Mouse (Mus musculus) T-cell, adult 2 months (primary cell): ENCODE results near the gene Tada2a.

Source experiments
- DNase-seq: peaks from one replicate; pipeline ENCODE4 v3.0.0; 2022; ENCODE audit warnings: low spot score

Gene Tada2a

DNA sequence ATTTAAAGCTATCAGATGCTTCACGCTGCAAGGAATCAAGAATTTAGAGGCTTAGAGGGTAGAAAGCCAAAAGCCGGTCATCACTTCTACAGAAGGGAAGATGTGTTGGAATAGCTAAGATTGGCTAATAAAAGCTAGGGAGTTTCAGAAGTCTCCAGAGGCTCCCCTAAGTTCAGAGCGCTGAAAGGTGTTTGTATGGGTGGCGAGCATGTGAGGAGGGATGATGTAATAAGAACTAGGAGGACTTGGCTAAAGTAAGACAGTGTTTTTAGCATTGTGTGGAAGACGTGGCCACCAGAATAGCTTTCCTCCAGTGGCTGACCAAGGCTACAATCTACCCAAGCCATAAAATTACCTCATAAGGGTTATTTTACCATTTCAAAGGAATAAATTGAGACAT, 15.8 kb downstream of the Tada2a start:
- no peak for DNase-seq

- DNase-seq = no peak
Observed at GRCm38 (mm10) chr11:84107137-84107536, 22.3 kb downstream of the Tada2a start.

- DNase-seq = no peak
Observed at GRCm38 (mm10) chr11:84104036-84104435, 25.4 kb downstream of the Tada2a start.

DNA sequence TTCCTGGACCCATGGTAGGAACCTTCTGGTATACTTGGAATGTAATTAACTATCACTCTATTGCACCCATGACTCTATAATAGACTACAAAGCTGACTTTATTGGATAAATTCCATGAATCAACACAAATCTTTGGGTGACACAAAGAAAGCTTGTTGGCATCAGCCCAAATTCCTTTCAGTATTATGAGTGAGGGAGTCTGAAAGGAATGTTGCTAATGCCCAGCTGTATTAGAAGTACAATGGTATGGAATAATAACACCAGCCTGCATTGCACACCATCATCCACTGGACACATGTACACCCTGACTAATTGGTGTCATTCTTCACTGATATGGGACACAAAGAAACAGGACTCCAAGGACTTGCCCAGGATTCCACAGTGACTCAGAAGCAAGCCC, 28.2 kb downstream of the Tada2a start:
- DNase-seq = no peak

DNA sequence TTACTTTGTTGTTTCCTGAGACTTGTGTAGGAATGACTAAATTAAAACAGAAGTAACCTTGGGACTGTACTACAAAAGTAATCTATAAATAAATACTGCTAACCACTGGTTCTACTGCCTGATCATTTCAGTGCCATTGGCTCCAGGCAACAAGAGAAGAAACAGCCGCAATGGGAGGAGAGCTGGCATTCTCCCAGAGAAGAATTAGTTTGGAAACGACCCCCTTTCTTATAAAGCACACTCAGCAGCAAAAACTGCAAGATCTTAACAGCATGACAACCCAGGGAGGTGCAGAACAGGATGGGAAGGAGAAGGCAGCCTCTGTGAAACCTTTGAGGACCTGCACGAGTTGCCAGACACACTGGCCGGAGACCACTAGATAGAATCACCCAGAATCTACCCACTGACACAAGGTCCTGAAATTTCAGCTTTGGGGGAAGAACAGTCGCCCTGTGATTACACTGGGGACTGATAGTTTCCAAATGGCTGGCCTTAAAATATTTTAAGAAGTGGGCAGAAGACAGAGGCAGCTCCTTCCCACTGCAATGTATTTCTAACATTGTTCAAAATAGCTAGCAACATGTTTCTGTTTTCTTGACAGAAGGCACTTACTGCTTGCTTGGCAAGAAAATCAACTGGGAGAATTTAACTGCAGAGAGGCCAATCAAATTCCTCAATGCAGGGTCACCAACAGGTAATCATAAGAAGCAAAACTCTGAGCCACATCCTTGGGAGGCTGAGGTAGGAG, 32.0 kb downstream of the Tada2a start:
- no peak for DNase-seq

GRCm38 (mm10) chr11:84095084-84095483, 34.3 kb downstream of the Tada2a start:
- DNase-seq = no peak

DNA sequence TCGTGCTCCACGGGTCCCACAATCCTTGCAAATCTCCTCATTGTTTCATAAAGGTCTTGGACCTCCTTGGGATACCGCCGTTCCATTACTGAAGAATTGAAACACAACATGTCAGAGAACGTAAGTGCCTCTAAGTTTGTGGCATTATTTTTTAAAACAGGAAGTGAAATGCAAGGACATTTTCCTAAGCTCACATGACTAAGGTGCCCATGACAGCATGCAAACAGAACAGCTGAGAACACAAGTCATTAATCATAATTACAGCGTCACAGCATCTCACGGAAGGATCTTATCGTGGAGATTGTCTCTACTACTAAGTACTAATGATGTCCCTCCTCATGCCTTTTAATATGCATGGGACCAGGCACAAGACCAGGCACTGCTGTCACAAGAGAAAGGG, 38.8 kb downstream of the Tada2a start:
- no peak for DNase-seq

- no peak for DNase-seq
Observed at GRCm38 (mm10) chr11:84081901-84082300, 47.5 kb downstream of the Tada2a start.

- DNase-seq = no peak
Observed at GRCm38 (mm10) chr11:84080327-84080726, 49.1 kb downstream of the Tada2a start.

GRCm38 (mm10) chr11:84079887-84080286, 49.5 kb downstream of the Tada2a start:
- DNase-seq = no peak

DNA sequence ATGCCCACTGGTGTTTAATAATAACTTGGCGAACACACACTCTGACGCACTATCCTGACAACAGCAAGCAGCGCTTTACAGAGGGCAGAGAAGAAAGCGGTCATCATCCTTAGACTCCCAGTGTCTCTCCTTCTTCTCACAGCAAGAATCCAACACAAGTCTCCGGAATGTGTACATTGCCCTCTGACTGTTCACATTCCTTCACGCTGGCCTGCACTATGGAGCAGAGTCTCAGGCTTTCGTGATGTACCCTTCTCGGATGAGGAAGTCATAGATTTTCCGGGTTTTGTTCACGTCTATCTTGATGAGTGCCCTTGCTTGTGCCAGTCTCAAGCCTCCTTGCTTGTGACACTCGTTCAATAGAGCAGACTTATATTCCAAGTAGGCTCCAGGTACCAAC, 50.0 kb downstream of the Tada2a start:
- DNase-seq = no peak

DNA sequence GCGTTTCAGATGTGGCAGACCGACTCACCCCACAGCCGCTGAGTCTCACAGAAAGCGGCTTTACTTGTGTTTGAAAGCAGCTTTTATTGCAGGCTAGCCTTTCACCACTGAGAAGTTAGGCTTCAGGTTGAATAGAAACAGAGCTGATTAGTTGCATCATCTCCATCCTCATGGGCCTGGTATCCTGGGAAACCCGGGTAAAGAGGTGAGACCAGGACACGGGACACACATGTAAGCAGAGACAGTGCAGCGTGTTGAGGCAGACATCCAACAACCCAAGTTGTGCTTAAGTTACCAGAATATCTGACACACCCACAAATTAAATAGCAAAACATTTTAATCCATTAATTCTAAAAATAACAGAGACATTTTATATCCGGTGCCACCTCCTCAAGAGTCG, 50.8 kb downstream of the Tada2a start:
- no peak for DNase-seq

- DNase-seq = no peak
Observed at GRCm38 (mm10) chr11:84077008-84077407, 52.4 kb downstream of the Tada2a start.

- no peak for DNase-seq
Observed at GRCm38 (mm10) chr11:84073816-84074764, 55.3 kb downstream of the Tada2a start.

DNA sequence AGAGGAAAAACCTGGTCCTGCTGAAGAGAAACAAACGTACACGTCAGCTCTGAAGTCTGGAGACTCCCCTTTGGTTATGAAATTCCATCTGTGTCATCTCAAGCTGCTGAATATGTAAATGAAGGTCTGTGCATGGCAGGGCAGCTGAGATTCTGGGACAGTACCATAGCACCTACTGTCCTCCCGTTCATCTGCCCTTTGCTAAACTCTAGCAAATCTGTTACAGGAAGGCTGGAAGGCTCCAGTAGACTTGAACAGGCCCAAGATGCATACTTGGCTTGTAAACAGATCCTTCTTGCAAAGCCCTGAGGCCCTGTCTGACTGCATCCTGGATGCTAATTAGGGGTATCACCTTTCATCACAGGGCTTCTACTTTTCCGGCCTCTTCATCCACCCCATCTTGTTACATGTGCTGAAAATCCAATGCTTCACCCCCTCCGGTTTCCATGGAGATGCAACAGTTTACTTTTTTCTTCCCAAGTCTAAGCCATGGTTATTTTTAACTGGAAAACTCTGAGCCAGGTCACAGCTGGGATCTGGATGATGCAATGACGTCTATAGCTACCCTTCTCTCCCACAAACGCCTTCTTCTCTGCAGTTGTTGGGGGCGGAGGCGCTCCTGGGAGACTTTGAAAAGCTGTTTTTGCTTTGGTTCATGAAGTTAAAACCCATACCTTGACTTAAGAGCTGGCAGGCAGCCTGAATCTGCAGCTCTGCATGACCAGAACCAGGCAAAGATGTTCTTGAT, 56.3 kb downstream of the Tada2a start:
- no peak for DNase-seq

DNA sequence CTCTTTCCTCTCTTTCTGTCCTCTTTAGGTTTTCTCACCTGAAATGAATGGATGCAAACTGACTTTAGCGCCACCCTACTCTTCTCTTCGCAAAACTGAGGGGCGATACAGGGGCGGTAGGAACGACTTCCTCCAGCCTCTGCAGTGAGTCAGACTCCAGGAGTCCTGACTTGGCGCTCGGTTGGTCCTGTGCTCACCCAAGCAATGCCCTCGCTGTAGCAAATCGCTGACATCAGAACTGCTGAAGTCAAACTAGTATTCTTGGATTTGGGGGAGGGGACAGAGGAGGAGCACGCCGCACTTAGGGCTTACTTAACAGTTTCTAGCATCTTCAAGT, 60.4 kb downstream of the Tada2a start, which contains the start of gene Dusp14:
Gene Dusp14, minus strand, starts transcription at position 228 of the 337 bp plus-strand sequence.
- DNase-seq = no peak

GRCm38 (mm10) chr11:84068191-84069033, 61.0 kb downstream of the Tada2a start:
- peak; percentile 39 for DNase-seq

- DNase-seq = no peak
Observed at GRCm38 (mm10) chr11:84067720-84068190, 61.6 kb downstream of the Tada2a start.

DNA sequence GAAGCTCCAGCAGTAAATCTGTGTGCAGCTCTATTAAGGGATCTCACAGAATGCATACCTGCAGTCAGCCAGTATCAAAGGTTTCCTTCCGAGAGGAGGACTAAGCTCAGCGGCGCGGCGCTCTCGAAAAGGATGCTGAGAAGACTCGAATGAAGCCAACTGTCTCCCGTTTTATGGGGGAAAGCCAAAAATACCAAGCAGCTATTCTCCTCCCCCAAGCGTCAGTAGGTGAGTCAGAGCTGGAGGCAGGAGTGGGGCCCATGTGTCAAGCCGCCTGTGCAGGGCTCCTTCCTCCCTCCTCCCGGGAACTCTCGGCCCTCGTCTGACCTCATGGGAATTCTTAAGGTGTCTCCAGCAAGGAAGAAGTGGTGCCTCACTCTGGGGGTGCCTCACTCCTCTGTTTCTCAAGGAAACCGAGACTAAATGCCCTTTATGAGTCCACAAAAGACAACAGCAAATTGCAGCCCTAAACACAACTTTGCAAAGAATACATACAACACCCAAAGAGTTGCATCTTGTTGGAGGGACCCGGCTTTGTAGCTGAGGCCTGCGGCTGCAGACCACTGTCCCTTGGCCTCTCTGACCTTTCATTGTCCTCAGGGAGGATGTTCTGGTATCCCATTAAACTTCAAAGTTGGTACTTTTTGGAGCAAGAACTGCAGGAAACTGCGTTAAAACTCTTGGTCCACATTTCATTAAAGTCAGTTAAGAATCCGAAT, 62.3 kb downstream of the Tada2a start:
- DNase-seq = peak; percentile 7

DNA sequence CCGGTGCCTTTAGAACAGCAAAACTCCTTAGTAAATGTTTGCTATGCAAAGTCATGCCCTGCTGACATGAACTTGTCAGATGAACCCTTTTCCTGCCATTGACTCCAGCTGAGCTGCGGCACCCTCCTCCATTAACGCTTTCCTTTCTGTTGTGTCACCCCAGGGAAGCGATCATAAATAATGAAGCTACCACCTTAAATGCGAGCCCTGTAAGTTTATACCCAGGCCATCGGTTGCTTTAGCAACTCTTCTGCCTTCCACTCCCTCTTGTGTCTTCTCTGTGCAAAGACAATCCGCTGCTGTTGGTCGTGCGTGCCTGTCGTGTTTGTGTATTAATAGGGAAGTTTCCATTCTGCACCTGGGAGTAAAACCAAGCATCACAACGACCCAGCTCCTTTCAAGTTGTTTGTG, 63.3 kb downstream of the Tada2a start:
- DNase-seq = no peak
